Comparison of ENCODE assay signal across 28 mouse cellular contexts in genomic region chr14:55081105-55081504, GRCm38 (mm10). TPM values are rescaled to one million over a fixed set of nuclear protein-coding genes. Genes with fewer than 3 reads are reported as not detected.
DNase-seq lines count a peak whose midpoint lies in the region; ATAC-seq and TF ChIP-seq lines count a peak whose summit lies in the region.
"Had no signal": no experiment of that assay in that cellular context is flagged by ENCODE, and none has a peak within 500 bp of the region (broad histone marks: within the 10 kb centered on the region; RNA-seq: fewer than 3 reads in every experiment).

No protein-coding gene starts in this region.

- peak overlapping the region; percentile 2; the same call in 1 of the 2 replicates for H3K9ac ChIP-seq in forebrain, embryonic 15.5 days (replicated peaks)
- 0 out of 2 replicates have a peak overlapping the region, but pooled peaks have one; percentile 19 for H3K9ac ChIP-seq in midbrain, embryonic 13.5 days (replicated peaks)
- H3K9ac ChIP-seq in midbrain, embryonic 11.5 days (ENCODE audit: low read length), result no peak overlapping the region
- H3K9ac ChIP-seq in ES-Bruce4 (ENCODE audit: low read depth, poor library complexity, severe bottlenecking), result peak overlapping the region; percentile 26; the same call in 1 of the 2 replicates
- no peak overlapping the region for H3K9ac ChIP-seq in forebrain, embryonic 16.5 days (replicated peaks; ENCODE audit: low read depth, low read length)
- H3K9ac ChIP-seq: embryonic facial prominence, embryonic 12.5 days; heart, embryonic 13.5 days; kidney, embryonic 15.5 days; limb, embryonic 15.5 days; liver, embryonic 13.5 days had no signal

- TF ChIP-seq CTCF in ES-Bruce4 (IDR thresholded peaks at IDR 0.05; ENCODE audit: low read depth, low read length), result no peak

- no peak for TF ChIP-seq POLR2A in ES-Bruce4 (IDR thresholded peaks at IDR 0.05; ENCODE audit: insufficient read depth, low read length)

- H3K4me2 ChIP-seq in forebrain, embryonic 15.5 days (replicated peaks), result no peak overlapping the region
- 0 out of 2 replicates have a peak overlapping the region, but pooled peaks have one; percentile 2 for H3K4me2 ChIP-seq in midbrain, embryonic 13.5 days (replicated peaks)
- H3K4me2 ChIP-seq in midbrain, embryonic 11.5 days, result no peak overlapping the region
- no peak overlapping the region for H3K4me2 ChIP-seq in forebrain, embryonic 16.5 days (ENCODE audit: low read length)
- H3K4me2 ChIP-seq: embryonic facial prominence, embryonic 12.5 days; heart, embryonic 13.5 days; kidney, embryonic 15.5 days; limb, embryonic 15.5 days; liver, embryonic 13.5 days had no signal

- peaks cover 86% of the 10 kb centered on the region for H3K4me1 ChIP-seq in forebrain, embryonic 15.5 days
- H3K4me1 ChIP-seq in forebrain, embryonic 10.5 days, result peaks cover 42% of the 10 kb centered on the region
- H3K4me1 ChIP-seq in midbrain, embryonic 13.5 days (replicated peaks), result peaks cover 75% of the 10 kb centered on the region
- peaks cover 33% of the 10 kb centered on the region for H3K4me1 ChIP-seq in midbrain, embryonic 11.5 days (ENCODE audit: control insufficient read depth, insufficient read depth, low read length)
- H3K4me1 ChIP-seq in ES-Bruce4 (ENCODE audit: control insufficient read depth, insufficient read depth, low read length), result peaks cover 7% of the 10 kb centered on the region
- H3K4me1 ChIP-seq in forebrain, embryonic 16.5 days (replicated peaks; ENCODE audit: control insufficient read depth, insufficient read depth, low read length), result peaks cover 57% of the 10 kb centered on the region

- no peak for ATAC-seq in forebrain, embryonic 15.5 days (replicated peaks)
- no peak for ATAC-seq in midbrain, embryonic 13.5 days
- no peak for ATAC-seq in midbrain, embryonic 11.5 days (ENCODE audit: low FRiP score)
- ATAC-seq in forebrain, embryonic 16.5 days, result no peak
- ATAC-seq: lung, postnatal 0 days had no signal

- no peaks in the 10 kb centered on the region for H3K9me3 ChIP-seq in forebrain, embryonic 15.5 days
- H3K9me3 ChIP-seq in forebrain, embryonic 10.5 days, result no peaks in the 10 kb centered on the region
- no peaks in the 10 kb centered on the region for H3K9me3 ChIP-seq in midbrain, embryonic 13.5 days
- no peaks in the 10 kb centered on the region for H3K9me3 ChIP-seq in midbrain, embryonic 11.5 days (ENCODE audit: control insufficient read depth, low read length)
- H3K9me3 ChIP-seq in ES-Bruce4 (replicated peaks; ENCODE audit: control insufficient read depth, insufficient read depth, low read length, poor library complexity, severe bottlenecking), result no peaks in the 10 kb centered on the region
- no peaks in the 10 kb centered on the region for H3K9me3 ChIP-seq in forebrain, embryonic 16.5 days (ENCODE audit: control insufficient read depth, low read length)
- H3K9me3 ChIP-seq: embryonic facial prominence, embryonic 12.5 days; G1E; heart, embryonic 13.5 days; hindbrain, embryonic 10.5 days; kidney, embryonic 15.5 days; limb, embryonic 10.5 days; limb, embryonic 15.5 days; liver, embryonic 13.5 days; megakaryocyte, embryonic 14.5 days had no signal

- TF ChIP-seq EP300 in ES-Bruce4 (IDR thresholded peaks at IDR 0.05; ENCODE audit: insufficient read depth, low read depth, low read length), result 0 out of 2 replicates have a peak, but pooled peaks have one; percentile 24

- no peak overlapping the region for H3K4me3 ChIP-seq in forebrain, embryonic 15.5 days
- H3K4me3 ChIP-seq in forebrain, embryonic 10.5 days, result no peak overlapping the region
- no peak overlapping the region for H3K4me3 ChIP-seq in midbrain, embryonic 13.5 days (replicated peaks)
- H3K4me3 ChIP-seq in midbrain, embryonic 11.5 days (ENCODE audit: low read depth, low read length), result no peak overlapping the region
- peak overlapping the region; percentile 39; the same call in 1 of the 2 replicates for H3K4me3 ChIP-seq in ES-Bruce4 (ENCODE audit: low read depth, low read length)
- no peak overlapping the region for H3K4me3 ChIP-seq in forebrain, embryonic 16.5 days (replicated peaks; ENCODE audit: low read length)
- H3K4me3 ChIP-seq: embryonic facial prominence, embryonic 12.5 days; heart, embryonic 13.5 days; hindbrain, embryonic 10.5 days; kidney, embryonic 15.5 days; limb, embryonic 10.5 days; limb, embryonic 15.5 days; liver, embryonic 13.5 days; megakaryocyte, embryonic 14.5 days had no signal

- DNase-seq in forebrain, embryonic 10.5 days (ENCODE audit: extremely low spot score, low spot score), result no peak
- DNase-seq in midbrain, embryonic 11.5 days (ENCODE audit: low spot score, missing footprints), result no peak
- no peak for DNase-seq in cerebellum, postnatal 36 days
- DNase-seq in right cerebral cortex, postnatal 25 days, result no peak
- DNase-seq: adrenal gland, postnatal 10 days; cerebellum, adult 9-10 months; embryo, embryonic 11 days; heart, postnatal 14 days; kidney, adult 18-20 months; kidney, postnatal 36 days; liver, embryonic 13.5 days; lung, adult 18-20 months; lung, postnatal 4 days; spleen, adult 18-20 months; thymus, postnatal 14 days had no signal

- H3K36me3 ChIP-seq in forebrain, embryonic 15.5 days, result peaks cover 6% of the 10 kb centered on the region; the same call in 1 of the 2 replicates
- no peaks in the 10 kb centered on the region for H3K36me3 ChIP-seq in forebrain, embryonic 10.5 days (replicated peaks)
- no peaks in the 10 kb centered on the region for H3K36me3 ChIP-seq in midbrain, embryonic 13.5 days
- H3K36me3 ChIP-seq in midbrain, embryonic 11.5 days (ENCODE audit: control insufficient read depth, insufficient read depth, low read length), result no peaks in the 10 kb centered on the region
- H3K36me3 ChIP-seq in ES-Bruce4 (ENCODE audit: control insufficient read depth, insufficient read depth, low read length, poor library complexity, severe bottlenecking), result no peaks in the 10 kb centered on the region
- H3K36me3 ChIP-seq in forebrain, embryonic 16.5 days (ENCODE audit: control insufficient read depth, insufficient read depth), result no peaks in the 10 kb centered on the region
- H3K36me3 ChIP-seq: embryonic facial prominence, embryonic 12.5 days; G1E; heart, embryonic 13.5 days; hindbrain, embryonic 10.5 days; kidney, embryonic 15.5 days; limb, embryonic 10.5 days; limb, embryonic 15.5 days; liver, embryonic 13.5 days had no signal

- 33% methylated on average over 5 of the region's 5 CpGs for WGBS in forebrain, embryonic 15.5 days
- WGBS in forebrain, embryonic 10.5 days, result 54% methylated on average over 5 of the region's 5 CpGs
- WGBS in midbrain, embryonic 13.5 days, result 32% methylated on average over 5 of the region's 5 CpGs
- WGBS in midbrain, embryonic 11.5 days, result 38% methylated on average over 5 of the region's 5 CpGs
- WGBS in forebrain, embryonic 16.5 days, result 26% methylated on average over 5 of the region's 5 CpGs

- peak overlapping the region; percentile 74 for H3K27ac ChIP-seq in forebrain, embryonic 15.5 days (replicated peaks)
- no peak overlapping the region for H3K27ac ChIP-seq in forebrain, embryonic 10.5 days
- H3K27ac ChIP-seq in midbrain, embryonic 13.5 days, result peak overlapping the region; percentile 30; the same call in 1 of the 2 replicates
- H3K27ac ChIP-seq in midbrain, embryonic 11.5 days (ENCODE audit: low read depth, low read length), result no peak overlapping the region
- H3K27ac ChIP-seq in ES-Bruce4 (ENCODE audit: insufficient read depth, low read length), result peak overlapping the region; percentile 87
- peak overlapping the region; percentile 30; the same call in 1 of the 2 replicates for H3K27ac ChIP-seq in forebrain, embryonic 16.5 days (ENCODE audit: low read length)
- H3K27ac ChIP-seq: embryonic facial prominence, embryonic 12.5 days; heart, embryonic 13.5 days; hindbrain, embryonic 10.5 days; kidney, embryonic 15.5 days; limb, embryonic 10.5 days; limb, embryonic 15.5 days; liver, embryonic 13.5 days had no signal

- no peaks in the 10 kb centered on the region for H3K27me3 ChIP-seq in forebrain, embryonic 15.5 days
- peaks cover 43% of the 10 kb centered on the region for H3K27me3 ChIP-seq in forebrain, embryonic 10.5 days (ENCODE audit: poor library complexity, severe bottlenecking)
- no peaks in the 10 kb centered on the region for H3K27me3 ChIP-seq in midbrain, embryonic 13.5 days
- H3K27me3 ChIP-seq in midbrain, embryonic 11.5 days (ENCODE audit: control insufficient read depth, insufficient read depth, low read length), result peaks cover 5% of the 10 kb centered on the region
- no peaks in the 10 kb centered on the region for H3K27me3 ChIP-seq in ES-Bruce4 (ENCODE audit: control insufficient read depth, insufficient read depth, low read length, poor library complexity, severe bottlenecking)
- H3K27me3 ChIP-seq in forebrain, embryonic 16.5 days (replicated peaks; ENCODE audit: control insufficient read depth, insufficient read depth, low read length), result no peaks in the 10 kb centered on the region
- H3K27me3 ChIP-seq: kidney, embryonic 15.5 days; limb, embryonic 15.5 days had no signal

RNA-seq across cellular contexts. Expression of gene Zfhx2, which starts 11.0 kb away (rescaled TPM):
- polyA plus RNA-seq in forebrain, embryonic 15.5 days (2015; fragmentation: Nextera tagmentation; extraction: Ambion mirVana), result 27.4 and 30.6 TPM in 2 replicates
- polyA plus RNA-seq in forebrain, embryonic 10.5 days (2016; fragmentation: Nextera tagmentation; extraction: Ambion mirVana), result 8.1 and 9.2 TPM in 2 replicates
- 35.5 and 39.9 TPM in 2 replicates for polyA plus RNA-seq in midbrain, embryonic 13.5 days (2015; fragmentation: Nextera tagmentation; extraction: Ambion mirVana)
- 11.3 and 11.5 TPM in 2 replicates for polyA plus RNA-seq in midbrain, embryonic 11.5 days (2014; fragmentation: Nextera tagmentation; extraction: Ambion mirVana)
- 18.1 and 24.6 TPM in 2 replicates for polyA plus RNA-seq in ES-Bruce4 (2011; ENCODE audit: insufficient read depth, insufficient read length, low read depth, missing spikeins)
- polyA plus RNA-seq in forebrain, embryonic 16.5 days (2015; fragmentation: Nextera tagmentation; extraction: Ambion mirVana), result 21.5 and 32.9 TPM in 2 replicates

RNA-seq across cellular contexts. Expression of gene Thtpa, which starts 13.5 kb away (rescaled TPM):
- polyA plus RNA-seq in forebrain, embryonic 15.5 days (2015; fragmentation: Nextera tagmentation; extraction: Ambion mirVana), result 52.2 and 52.3 TPM in 2 replicates
- polyA plus RNA-seq in forebrain, embryonic 10.5 days (2016; fragmentation: Nextera tagmentation; extraction: Ambion mirVana), result 30.5 and 31.4 TPM in 2 replicates
- polyA plus RNA-seq in midbrain, embryonic 13.5 days (2015; fragmentation: Nextera tagmentation; extraction: Ambion mirVana), result 32.1 and 35.0 TPM in 2 replicates
- polyA plus RNA-seq in midbrain, embryonic 11.5 days (2014; fragmentation: Nextera tagmentation; extraction: Ambion mirVana), result 22.0 and 22.7 TPM in 2 replicates
- 6.9 and 8.6 TPM in 2 replicates for polyA plus RNA-seq in ES-Bruce4 (2011; ENCODE audit: insufficient read depth, insufficient read length, low read depth, missing spikeins)
- polyA plus RNA-seq in forebrain, embryonic 16.5 days (2015; fragmentation: Nextera tagmentation; extraction: Ambion mirVana), result 55.2 and 56.6 TPM in 2 replicates

RNA-seq across cellular contexts. Expression of gene Ap1g2, which starts 25.3 kb away (rescaled TPM):
- polyA plus RNA-seq in forebrain, embryonic 15.5 days (2015; fragmentation: Nextera tagmentation; extraction: Ambion mirVana), result 11.4 and 13.0 TPM in 2 replicates
- polyA plus RNA-seq in forebrain, embryonic 10.5 days (2016; fragmentation: Nextera tagmentation; extraction: Ambion mirVana), result 16.4 and 18.5 TPM in 2 replicates
- polyA plus RNA-seq in midbrain, embryonic 13.5 days (2015; fragmentation: Nextera tagmentation; extraction: Ambion mirVana), result 7.9 and 8.2 TPM in 2 replicates
- polyA plus RNA-seq in midbrain, embryonic 11.5 days (2014; fragmentation: Nextera tagmentation; extraction: Ambion mirVana), result 9.5 and 10.1 TPM in 2 replicates
- polyA plus RNA-seq in ES-Bruce4 (2011; ENCODE audit: insufficient read depth, insufficient read length, low read depth, missing spikeins), result 20.6 and 23.9 TPM in 2 replicates
- polyA plus RNA-seq in forebrain, embryonic 16.5 days (2015; fragmentation: Nextera tagmentation; extraction: Ambion mirVana), result 13.3 and 16.5 TPM in 2 replicates

RNA-seq across cellular contexts. Expression of gene Jph4, which starts 35.6 kb away (rescaled TPM):
- 37.4 and 38.3 TPM in 2 replicates for polyA plus RNA-seq in forebrain, embryonic 15.5 days (2015; fragmentation: Nextera tagmentation; extraction: Ambion mirVana)
- polyA plus RNA-seq in forebrain, embryonic 10.5 days (2016; fragmentation: Nextera tagmentation; extraction: Ambion mirVana), result 0.31 and 0.56 TPM in 2 replicates
- 18.2 and 19.9 TPM in 2 replicates for polyA plus RNA-seq in midbrain, embryonic 13.5 days (2015; fragmentation: Nextera tagmentation; extraction: Ambion mirVana)
- polyA plus RNA-seq in midbrain, embryonic 11.5 days (2014; fragmentation: Nextera tagmentation; extraction: Ambion mirVana), result 2.2 and 2.8 TPM in 2 replicates
- 3.6 and 4.7 TPM in 2 replicates for polyA plus RNA-seq in ES-Bruce4 (2011; ENCODE audit: insufficient read depth, insufficient read length, low read depth, missing spikeins)
- 33.6 and 45.1 TPM in 2 replicates for polyA plus RNA-seq in forebrain, embryonic 16.5 days (2015; fragmentation: Nextera tagmentation; extraction: Ambion mirVana)
- polyA plus RNA-seq: G1E had no signal

Comparison
In these comparisons a context has a peak if more than half of its experiments do, and no peak if none do; other contexts are left out.
1. H3K27ac ChIP-seq: peak in forebrain, embryonic 15.5 days (single experiment), midbrain, embryonic 13.5 days (single experiment), ES-Bruce4 (single experiment) and forebrain, embryonic 16.5 days (single experiment); none in forebrain, embryonic 10.5 days (single experiment) and midbrain, embryonic 11.5 days (single experiment).
2. H3K9ac ChIP-seq: peak in forebrain, embryonic 15.5 days (single experiment), midbrain, embryonic 13.5 days (single experiment) and ES-Bruce4 (single experiment); none in midbrain, embryonic 11.5 days (single experiment) and forebrain, embryonic 16.5 days (single experiment).